Comparison of ENCODE assay signal across 32 mouse cellular contexts in genomic region chr3:55086948-55087347, GRCm38 (mm10). TPM values are rescaled to one million over a fixed set of nuclear protein-coding genes. Genes with fewer than 3 reads are reported as not detected.
"Had no signal": no experiment of that assay in that cellular context is flagged by ENCODE, and none has a peak within 500 bp of the region (broad histone marks: within the 10 kb centered on the region; RNA-seq: fewer than 3 reads in every experiment).

No protein-coding gene starts in this region.

- H3K4me1 ChIP-seq: heart, embryonic 10.5 days; kidney, embryonic 15.5 days; limb, embryonic 10.5 days; limb, embryonic 12.5 days; liver, embryonic 15.5 days had no signal

- H3K4me3 ChIP-seq: heart, embryonic 10.5 days; heart, embryonic 12.5 days; hindbrain, embryonic 13.5 days; hindbrain, embryonic 15.5 days; kidney, embryonic 15.5 days; limb, embryonic 10.5 days; limb, embryonic 12.5 days; liver, embryonic 13.5 days; liver, embryonic 15.5 days had no signal

- H3K27ac ChIP-seq: heart, embryonic 10.5 days; hindbrain, embryonic 13.5 days; hindbrain, embryonic 15.5 days; hindbrain, postnatal 0 days; kidney, embryonic 15.5 days; kidney, postnatal 0 days; limb, embryonic 10.5 days; limb, embryonic 12.5 days; liver, embryonic 13.5 days; liver, embryonic 15.5 days had no signal

- DNase-seq: gastrocnemius, postnatal 14 days; gastrocnemius, postnatal 36 days; heart, postnatal 36 days; kidney, adult 11 months; kidney, adult 2 months; kidney, adult 9 months; kidney, postnatal 14 days; layer of hippocampus, postnatal 36 days; liver; liver, embryonic 13.5 days; liver, postnatal 0 days had no signal

- ATAC-seq: hindbrain, postnatal 0 days; intestine, embryonic 16.5 days; liver, postnatal 0 days had no signal

RNA-seq across cellular contexts. Expression of gene Ccna1, which starts 31.6 kb away (rescaled TPM):
- total RNA-seq: gastrocnemius, adult 18-20 months; gastrocnemius, adult 8-10 months; gastrocnemius, postnatal 14 days; gastrocnemius, postnatal 36 days; heart, adult 18-20 months; heart, adult 8-10 months; heart, postnatal 36 days; hematopoietic stem cell, adult 5-6 weeks had no signal
- polyA plus RNA-seq: kidney, adult 2 months; liver, postnatal 0 days had no signal

RNA-seq across cellular contexts. Expression of gene Ccdc169, which starts 50.2 kb away (rescaled TPM):
- total RNA-seq: gastrocnemius, adult 18-20 months; gastrocnemius, adult 8-10 months; gastrocnemius, postnatal 14 days; heart, postnatal 36 days; hematopoietic stem cell, adult 5-6 weeks; hindbrain, postnatal 0 days had no signal
- polyA plus RNA-seq: heart, embryonic 14.5 days; heart, embryonic 16.5 days; hindbrain, postnatal 0 days; intestine, embryonic 14.5 days; intestine, embryonic 16.5 days; large intestine, adult 2 months; liver, embryonic 11.5 days; liver, embryonic 13.5 days; liver, embryonic 15.5 days; liver, postnatal 0 days had no signal
